Mouse (Mus musculus): ENCODE data around the gene Ptk6. TPM values are rescaled to one million over a fixed set of nuclear protein-coding genes. Genes with fewer than 3 reads are reported as not detected.

The Ptk6 gene
- polyA plus RNA-seq, 1 experiment from 2014 or later, result not detected

GRCm38 (mm10) chr2:181154831-181155415, 47.7 kb downstream of the Ptk6 start:
- peaks cover 35% of the 10 kb centered on the region for H3K4me1 ChIP-seq (ENCODE audit: control insufficient read depth, insufficient read depth, low read length)
- H3K27me3 ChIP-seq (ENCODE audit: control insufficient read depth, insufficient read depth, low read length), result peaks cover 45% of the 10 kb centered on the region
- H3K36me3 ChIP-seq (ENCODE audit: control insufficient read depth, insufficient read depth, low read length), result no peaks in the 10 kb centered on the region
- H3K27ac ChIP-seq (ENCODE audit: low read depth, low read length), result no peak overlapping the region
- H3K4me2 ChIP-seq, result peak overlapping the region; percentile 71
- H3K9me3 ChIP-seq (replicated peaks; ENCODE audit: control insufficient read depth, low read length), result no peaks in the 10 kb centered on the region
- 65% methylated on average over 8 of the region's 8 CpGs for WGBS (ENCODE audit: insufficient replicate concordance)
- ATAC-seq (replicated peaks; ENCODE audit: insufficient number of reproducible peaks, low FRiP score, low TSS enrichment), result no peak
- H3K9ac ChIP-seq (ENCODE audit: low read depth, low read length), result no peak overlapping the region
- H3K4me3 ChIP-seq (ENCODE audit: low read depth, low read length), result 0 out of 2 replicates have a peak overlapping the region, but pooled peaks have one; percentile 8

- peak overlapping the region; percentile 71; the same call in 1 of the 2 replicates for H3K4me2 ChIP-seq
- peaks cover 51% of the 10 kb centered on the region for H3K27me3 ChIP-seq (ENCODE audit: control insufficient read depth, insufficient read depth, low read length)
Observed at GRCm38 (mm10) chr2:181154361-181154760, 48.2 kb downstream of the Ptk6 start.

GRCm38 (mm10) chr2:181153837-181154236, 48.8 kb downstream of the Ptk6 start:
- H3K9me3 ChIP-seq (replicated peaks; ENCODE audit: control insufficient read depth, low read length), result no peaks in the 10 kb centered on the region
- no peak overlapping the region for H3K4me2 ChIP-seq
- ATAC-seq (replicated peaks; ENCODE audit: insufficient number of reproducible peaks, low FRiP score, low TSS enrichment), result no peak
- H3K4me3 ChIP-seq (ENCODE audit: low read depth, low read length), result no peak overlapping the region
- WGBS (ENCODE audit: insufficient replicate concordance), result 12% methylated on average over 1 of the region's 1 CpGs
- no peaks in the 10 kb centered on the region for H3K36me3 ChIP-seq (ENCODE audit: control insufficient read depth, insufficient read depth, low read length)
- peaks cover 56% of the 10 kb centered on the region for H3K27me3 ChIP-seq (ENCODE audit: control insufficient read depth, insufficient read depth, low read length)
- no peak overlapping the region for H3K9ac ChIP-seq (ENCODE audit: low read depth, low read length)
- no peak overlapping the region for H3K27ac ChIP-seq (ENCODE audit: low read depth, low read length)
- H3K4me1 ChIP-seq (ENCODE audit: control insufficient read depth, insufficient read depth, low read length), result peaks cover 26% of the 10 kb centered on the region

More at GRCm38 (mm10) chr2:181154361-181154760, 48.2 kb downstream of the Ptk6 start:
- Histone ChIP-seq H3K4me1 (ENCODE audit: control insufficient read depth, insufficient read depth, low read length) (peaks cover 29% of the 10 kb centered on the region), H3K36me3 (ENCODE audit: control insufficient read depth, insufficient read depth, low read length) (no peaks in the 10 kb centered on the region), H3K9me3 (replicated peaks; ENCODE audit: control insufficient read depth, low read length) (no peaks in the 10 kb centered on the region), H3K9ac (ENCODE audit: low read depth, low read length) (no peak overlapping the region), H3K4me3 (ENCODE audit: low read depth, low read length) (no peak overlapping the region), H3K27ac (ENCODE audit: low read depth, low read length) (no peak overlapping the region)
- 80% methylated on average over 3 of the region's 3 CpGs for WGBS (ENCODE audit: insufficient replicate concordance)
- no peak for ATAC-seq (replicated peaks; ENCODE audit: insufficient number of reproducible peaks, low FRiP score, low TSS enrichment)

- 70% methylated on average over 1 of the region's 1 CpGs for WGBS (ENCODE audit: insufficient replicate concordance)
- H3K36me3 ChIP-seq (ENCODE audit: control insufficient read depth, insufficient read depth, low read length), result no peaks in the 10 kb centered on the region
- H3K4me3 ChIP-seq (ENCODE audit: low read depth, low read length), result no peak overlapping the region
- no peaks in the 10 kb centered on the region for H3K9me3 ChIP-seq (replicated peaks; ENCODE audit: control insufficient read depth, low read length)
- H3K4me2 ChIP-seq, result no peak overlapping the region
- H3K27ac ChIP-seq (ENCODE audit: low read depth, low read length), result no peak overlapping the region
- H3K4me1 ChIP-seq (ENCODE audit: control insufficient read depth, insufficient read depth, low read length), result peaks cover 25% of the 10 kb centered on the region
- peaks cover 61% of the 10 kb centered on the region for H3K27me3 ChIP-seq (ENCODE audit: control insufficient read depth, insufficient read depth, low read length)
- ATAC-seq (replicated peaks; ENCODE audit: insufficient number of reproducible peaks, low FRiP score, low TSS enrichment), result no peak
- H3K9ac ChIP-seq (ENCODE audit: low read depth, low read length), result no peak overlapping the region
Observed at GRCm38 (mm10) chr2:181153131-181153530, 49.5 kb downstream of the Ptk6 start.

GRCm38 (mm10) chr2:181152701-181153100, 49.9 kb downstream of the Ptk6 start:
- WGBS (ENCODE audit: insufficient replicate concordance), result 90% methylated on average over 17 of the region's 17 CpGs
- no peak overlapping the region for H3K9ac ChIP-seq (ENCODE audit: low read depth, low read length)
- no peak overlapping the region for H3K27ac ChIP-seq (ENCODE audit: low read depth, low read length)
- no peak overlapping the region for H3K4me3 ChIP-seq (ENCODE audit: low read depth, low read length)
- H3K9me3 ChIP-seq (replicated peaks; ENCODE audit: control insufficient read depth, low read length), result no peaks in the 10 kb centered on the region
- peaks cover 62% of the 10 kb centered on the region for H3K27me3 ChIP-seq (ENCODE audit: control insufficient read depth, insufficient read depth, low read length)
- ATAC-seq (replicated peaks; ENCODE audit: insufficient number of reproducible peaks, low FRiP score, low TSS enrichment), result no peak
- H3K36me3 ChIP-seq (ENCODE audit: control insufficient read depth, insufficient read depth, low read length), result no peaks in the 10 kb centered on the region
- H3K4me1 ChIP-seq (ENCODE audit: control insufficient read depth, insufficient read depth, low read length), result peaks cover 25% of the 10 kb centered on the region
- H3K4me2 ChIP-seq, result no peak overlapping the region

- Histone ChIP-seq H3K36me3 (ENCODE audit: control insufficient read depth, insufficient read depth, low read length) (no peaks in the 10 kb centered on the region), H3K9me3 (replicated peaks; ENCODE audit: control insufficient read depth, low read length) (no peaks in the 10 kb centered on the region), H3K4me3 (ENCODE audit: low read depth, low read length) (no peak overlapping the region), H3K27ac (ENCODE audit: low read depth, low read length) (no peak overlapping the region), H3K4me1 (ENCODE audit: control insufficient read depth, insufficient read depth, low read length) (peaks cover 11% of the 10 kb centered on the region), H3K9ac (ENCODE audit: low read depth, low read length) (no peak overlapping the region), H3K27me3 (ENCODE audit: control insufficient read depth, insufficient read depth, low read length) (peaks cover 52% of the 10 kb centered on the region), H3K4me2 (no peak overlapping the region)
- WGBS (ENCODE audit: insufficient replicate concordance), result 63% methylated on average over 6 of the region's 6 CpGs
- no peak for ATAC-seq (replicated peaks; ENCODE audit: insufficient number of reproducible peaks, low FRiP score, low TSS enrichment)
Observed at GRCm38 (mm10) chr2:181150281-181150680, 52.3 kb downstream of the Ptk6 start.

GRCm38 (mm10) chr2:181148318-181148955, 54.2 kb downstream of the Ptk6 start:
- Histone ChIP-seq H3K4me2 (peak overlapping the region; percentile 79), H3K27me3 (ENCODE audit: control insufficient read depth, insufficient read depth, low read length) (peaks cover 57% of the 10 kb centered on the region), H3K36me3 (ENCODE audit: control insufficient read depth, insufficient read depth, low read length) (no peaks in the 10 kb centered on the region), H3K9ac (ENCODE audit: low read depth, low read length) (no peak overlapping the region), H3K27ac (ENCODE audit: low read depth, low read length) (no peak overlapping the region), H3K4me1 (ENCODE audit: control insufficient read depth, insufficient read depth, low read length) (0 out of 2 replicates have a peak, but pooled peaks cover 3% of the 10 kb centered on the region), H3K9me3 (replicated peaks; ENCODE audit: control insufficient read depth, low read length) (no peaks in the 10 kb centered on the region), H3K4me3 (ENCODE audit: low read depth, low read length) (peak overlapping the region; percentile 46)
- no peak for ATAC-seq (replicated peaks; ENCODE audit: insufficient number of reproducible peaks, low FRiP score, low TSS enrichment)
- 20% methylated on average over 28 of the region's 31 CpGs for WGBS (ENCODE audit: insufficient replicate concordance)

- no peaks in the 10 kb centered on the region for H3K36me3 ChIP-seq (ENCODE audit: control insufficient read depth, insufficient read depth, low read length)
- H3K4me3 ChIP-seq (ENCODE audit: low read depth, low read length), result peak overlapping the region; percentile 46
- no peak; the same call in 1 of the 2 replicates for ATAC-seq (replicated peaks; ENCODE audit: insufficient number of reproducible peaks, low FRiP score, low TSS enrichment)
- no peak overlapping the region for H3K9ac ChIP-seq (ENCODE audit: low read depth, low read length)
- no peaks in the 10 kb centered on the region for H3K9me3 ChIP-seq (replicated peaks; ENCODE audit: control insufficient read depth, low read length)
- peaks cover 60% of the 10 kb centered on the region for H3K27me3 ChIP-seq (ENCODE audit: control insufficient read depth, insufficient read depth, low read length)
- H3K4me1 ChIP-seq (ENCODE audit: control insufficient read depth, insufficient read depth, low read length), result 0 out of 2 replicates have a peak, but pooled peaks cover 3% of the 10 kb centered on the region
- WGBS (ENCODE audit: insufficient replicate concordance), result under 1% methylated on average over 47 of the region's 61 CpGs
- no peak overlapping the region for H3K27ac ChIP-seq (ENCODE audit: low read depth, low read length)
- peak overlapping the region; percentile 79 for H3K4me2 ChIP-seq
Observed at GRCm38 (mm10) chr2:181147546-181148317, 54.9 kb downstream of the Ptk6 start.
